Mouse (Mus musculus) liver, embryonic 14.5 days (tissue): ENCODE measurements around the gene Lrp8. TPM values are rescaled to one million over a fixed set of nuclear protein-coding genes. Genes with fewer than 3 reads are reported as not detected.

Source experiments
- ATAC-seq: fragments of 200-750 bp; cut with Nextera tagmentation; 2 replicates; pipeline ENCODE4 v1.8.0; 2017; ENCODE audit warnings: moderate number of reproducible peaks, mild to moderate bottlenecking, moderate library complexity; ENCODE audit not compliant: insufficient read depth
- DNase-seq, 3 experiments: peaks; one replicate each; pipeline ENCODE4 v3.0.0-alpha.2; 2012 to 2013; ENCODE audit warnings: low read depth in 3 of 3, low spot score in 3 of 3
- H3K27ac ChIP-seq: fragments of 300-500 bp; sonication (generic); 2 replicates; pipeline ENCODE4 v1.5.1; 2014; ENCODE audit warnings: moderate library complexity, mild to moderate bottlenecking, control low read depth, inconsistent platforms
- H3K27me3 ChIP-seq: fragments of 300-500 bp; sonication (generic); 2 replicates; pipeline ENCODE4 v1.6.1; 2014; ENCODE audit warnings: mild to moderate bottlenecking, low read length, moderate library complexity; ENCODE audit not compliant: control insufficient read depth, insufficient read depth
- H3K36me3 ChIP-seq: fragments of 300-500 bp; sonication (generic); replicated peaks from 2 replicates; pipeline ENCODE4 v1.6.1; 2014; ENCODE audit warnings: low read depth; ENCODE audit not compliant: control insufficient read depth, insufficient read depth
- H3K4me1 ChIP-seq, 2 experiments: fragments of 200-500 bp in 1 of 2; fragments of 300-500 bp in 1 of 2; sonication (generic) in 1 of 2; replicated peaks; 2 replicates each; pipeline ENCODE4 v1.6.1; 2012 to 2014; ENCODE audit warnings: antibody characterized with exemption in 1 of 2, inconsistent platforms in 1 of 2, low read length in 1 of 2; ENCODE audit not compliant: control insufficient read depth in 2 of 2, insufficient read depth in 2 of 2
- H3K4me2 ChIP-seq: fragments of 300-500 bp; sonication (generic); 2 replicates; pipeline ENCODE4 v1.6.1; 2014; ENCODE audit warnings: low read depth, mild to moderate bottlenecking, control low read depth, moderate library complexity
- H3K4me3 ChIP-seq, 2 experiments: fragments of 200-500 bp in 1 of 2; fragments of 300-500 bp in 1 of 2; sonication (generic) in 1 of 2; 2 replicates each; pipeline ENCODE4 v1.5.1; 2012 to 2014; ENCODE audit warnings: low read depth in 2 of 2, low read length in 2 of 2, mild to moderate bottlenecking in 2 of 2, control low read depth in 1 of 2, inconsistent platforms in 1 of 2, moderate library complexity in 1 of 2; ENCODE audit not compliant: insufficient read depth in 1 of 2
- H3K9ac ChIP-seq: fragments of 300-500 bp; sonication (generic); replicated peaks from 2 replicates; pipeline ENCODE4 v1.6.1; 2014; ENCODE audit warnings: mild to moderate bottlenecking, control low read depth, moderate library complexity
- H3K9me3 ChIP-seq: fragments of 300-500 bp; sonication (generic); 2 replicates; pipeline ENCODE4 v1.6.1; 2016; ENCODE audit warnings: low read length, mixed read lengths; ENCODE audit not compliant: control insufficient read depth
- CTCF ChIP-seq: IDR thresholded peaks from 2 replicates; pipeline ENCODE4 v1.5.1; 2016; ENCODE audit warnings: antibody characterized with exemption, low read depth, control low read depth
- EP300 ChIP-seq: IDR thresholded peaks from 2 replicates; pipeline ENCODE4 v1.6.1; 2016; ENCODE audit warnings: antibody characterized with exemption, low read depth
- WGBS: fragments of 180-500 bp; shearing (Covaris S2); extraction: QIAGEN DNeasy Blood & Tissue Kit; methylation state at CpG from one replicate; pipeline ENCODE4 v1.1.7; 2014; ENCODE audit not compliant: insufficient replicate concordance; 5-methylcytosine and 5-hydroxymethylcytosine counted together
- polyA plus RNA-seq, 2 experiments: library from polyadenylated mRNA; depleted of rRNA in 1 of 2; stranded (reverse) in 1 of 2; unstranded in 1 of 2; fragments of >200 nt; fragmentation: Nextera tagmentation in 1 of 2; extraction: Ambion mirVana in 1 of 2; gene quantifications; 2 replicates each; pipeline versions ENCODE4 v1.2.1 to v1.2.3; 2012 to 2014

The Lrp8 gene
- polyA plus RNA-seq, 2 experiments = 1.8 to 4.3 TPM

- H3K9ac ChIP-seq = peak within 1 kb of the TSS; percentile 75
- H3K9me3 ChIP-seq = no peaks in the 10 kb centered on the region
- ATAC-seq (peak; percentile 90), DNase-seq (peak; percentile 93 to 95 (median 93))
- peak; percentile 47 for TF ChIP-seq CTCF
- TF ChIP-seq EP300 = no peak
- H3K4me3 ChIP-seq = peak within 1 kb of the TSS; percentile 67 to 76
- WGBS = 1% methylated on average over 38 of the region's 38 CpGs
- no peaks in the 10 kb centered on the region for H3K36me3 ChIP-seq
- H3K27ac ChIP-seq = peak within 1 kb of the TSS; percentile 64
- H3K27me3 ChIP-seq = no peaks in the 10 kb centered on the region
- peak within 1 kb of the TSS; percentile 76 for H3K4me2 ChIP-seq
- peaks cover 31 to 35% of the 10 kb centered on the region in 2 experiments for H3K4me1 ChIP-seq
Measured at GRCm38 (mm10) chr4:107923145-107923802, 121.2 kb downstream of the Lrp8 start, which contains the start of gene Cpt2. Gene Cpt2 (minus strand): TSS chr4:107923610.

- Histone ChIP-seq H3K36me3 (no peaks in the 10 kb centered on the region), H3K4me3 (peak overlapping the region in 1 of 2 experiments; percentile 76; a peak in 3 of 4 replicates), H3K9me3 (no peaks in the 10 kb centered on the region), H3K27ac (peak overlapping the region; percentile 59), H3K9ac (peak overlapping the region; percentile 35), H3K4me2 (peak overlapping the region; percentile 76), H3K27me3 (no peaks in the 10 kb centered on the region), H3K4me1 (peaks cover 37 to 40% of the 10 kb centered on the region in 2 experiments)
- 38% methylated on average over 7 of the region's 7 CpGs for WGBS
- no peak for ATAC-seq
- DNase-seq = no peak
- TF ChIP-seq CTCF (no peak), EP300 (no peak)
Measured at GRCm38 (mm10) chr4:107923803-107924194, 121.7 kb downstream of the Lrp8 start.

Other genes starting within 250 kb of the Lrp8 start
- gene Dmrtb1, start 118.0 kb upstream of the Lrp8 start, polyA plus RNA-seq (2012; rRNA removed) = 0.03 and 0.08 TPM in 2 replicates
- gene Dmrtb1, start 118.0 kb upstream of the Lrp8 start, polyA plus RNA-seq (2014; fragmentation: Nextera tagmentation; extraction: Ambion mirVana) = not detected in 2 replicates
- 60.3 and 100 TPM in 2 replicates for gene Magoh, start 77.5 kb downstream of the Lrp8 start, polyA plus RNA-seq (2012; rRNA removed)
- 111 and 116 TPM in 2 replicates for gene Magoh, start 77.5 kb downstream of the Lrp8 start, polyA plus RNA-seq (2014; fragmentation: Nextera tagmentation; extraction: Ambion mirVana)
- 16.1 and 30.5 TPM in 2 replicates for gene 0610037L13Rik, start 87.6 kb downstream of the Lrp8 start, polyA plus RNA-seq (2012; rRNA removed)
- 39.4 and 40.4 TPM in 2 replicates for gene 0610037L13Rik, start 87.6 kb downstream of the Lrp8 start, polyA plus RNA-seq (2014; fragmentation: Nextera tagmentation; extraction: Ambion mirVana)
- 21.5 and 25.8 TPM in 2 replicates for gene Cpt2, start 121.3 kb downstream of the Lrp8 start, polyA plus RNA-seq (2012; rRNA removed)
- 36.5 and 46.6 TPM in 2 replicates for gene Cpt2, start 121.3 kb downstream of the Lrp8 start, polyA plus RNA-seq (2014; fragmentation: Nextera tagmentation; extraction: Ambion mirVana)
- gene Slc1a7, start 166.1 kb downstream of the Lrp8 start, polyA plus RNA-seq (2012; rRNA removed) = 0.03 TPM in 2 replicates
- not detected in 2 replicates for gene Slc1a7, start 166.1 kb downstream of the Lrp8 start, polyA plus RNA-seq (2014; fragmentation: Nextera tagmentation; extraction: Ambion mirVana)